Mouse (Mus musculus) C2C12 (cell line): ENCODE measurements at regions not wholly inside any gene's neighbourhood (a gene's known extent, or its start where the extent isn't known, plus 50 kb on each side); places are given as distances from the start of the nearest gene placed in this dataset.

Experiments
- H3K27me3 ChIP-seq: one replicate; pipeline ENCODE4 v1.6.1; 2011; ENCODE audit not compliant: control insufficient read depth, insufficient read depth, insufficient read length
- H3K36me3 ChIP-seq: one replicate; pipeline ENCODE4 v1.6.1; 2011; ENCODE audit not compliant: control insufficient read depth, insufficient read depth
- H3K4me3 ChIP-seq: one replicate; pipeline ENCODE4 v1.5.1; 2011; ENCODE audit warnings: mild to moderate bottlenecking, control low read depth; ENCODE audit not compliant: poor library complexity, insufficient read depth, severe bottlenecking
- H3K79me2 ChIP-seq: one replicate; pipeline ENCODE4 v1.6.1; 2011; ENCODE audit not compliant: control insufficient read depth, insufficient read depth
- H3K79me3 ChIP-seq: one replicate; pipeline ENCODE4 v1.6.1; 2011; ENCODE audit warnings: low read depth, control low read depth
- H3ac ChIP-seq: one replicate; pipeline ENCODE3; 2011; ENCODE audit warnings: low read depth; ENCODE audit not compliant: control insufficient read depth, insufficient read length
- CEBPB ChIP-seq: IDR thresholded peaks from one replicate; pipeline ENCODE4 v1.6.1; 2011; ENCODE audit warnings: low read depth, mild to moderate bottlenecking, control low read depth, moderate library complexity
- CTCF ChIP-seq: IDR thresholded peaks from one replicate; pipeline ENCODE4 v1.5.1; 2011; ENCODE audit not compliant: control insufficient read depth, insufficient read depth, insufficient read length
- FOSL1 ChIP-seq: IDR thresholded peaks from one replicate; pipeline ENCODE4 v1.8.0; 2011; ENCODE audit warnings: mild to moderate bottlenecking, low read length; ENCODE audit not compliant: poor library complexity, insufficient read depth, severe bottlenecking
- MAX ChIP-seq: IDR thresholded peaks from one replicate; pipeline ENCODE4 v1.6.1; 2011; ENCODE audit warnings: mild to moderate bottlenecking, control low read depth
- MYOD1 ChIP-seq: IDR thresholded peaks from one replicate; pipeline ENCODE4 v1.6.1; 2011; ENCODE audit warnings: low read depth; ENCODE audit not compliant: control insufficient read depth, insufficient read length
- MYOG ChIP-seq: IDR thresholded peaks from one replicate; pipeline ENCODE4 v1.6.1; 2011; ENCODE audit not compliant: control insufficient read depth, insufficient read length; ENCODE audit errors: extremely low read depth
- USF1 ChIP-seq: IDR thresholded peaks from one replicate; pipeline ENCODE4 v1.6.1; 2011; ENCODE audit warnings: low read depth, mild to moderate bottlenecking, control low read depth, moderate library complexity

- Histone ChIP-seq H3ac (no peak overlapping the region), H3K36me3 (no peaks in the 10 kb centered on the region), H3K79me2 (no peaks in the 10 kb centered on the region), H3K4me3 (no peak overlapping the region), H3K27me3 (no peaks in the 10 kb centered on the region), H3K79me3 (no peaks in the 10 kb centered on the region)
- TF ChIP-seq FOSL1 (no peak), CTCF (peak; percentile 56)
Observed at GRCm38 (mm10) chr3:78919407-78919806, 366.9 kb downstream of the Rapgef2 start.

- TF ChIP-seq MYOD1 (no peak), CEBPB (no peak), CTCF (no peak), USF1 (no peak), MAX (no peak), FOSL1 (no peak), MYOG (no peak)
- Histone ChIP-seq H3ac (no peak overlapping the region), H3K27me3 (no peaks in the 10 kb centered on the region), H3K79me2 (no peaks in the 10 kb centered on the region), H3K79me3 (no peaks in the 10 kb centered on the region), H3K36me3 (no peaks in the 10 kb centered on the region), H3K4me3 (no peak overlapping the region)
Observed at GRCm38 (mm10) chr3:78908196-78908844, 378.0 kb downstream of the Rapgef2 start.

DNA sequence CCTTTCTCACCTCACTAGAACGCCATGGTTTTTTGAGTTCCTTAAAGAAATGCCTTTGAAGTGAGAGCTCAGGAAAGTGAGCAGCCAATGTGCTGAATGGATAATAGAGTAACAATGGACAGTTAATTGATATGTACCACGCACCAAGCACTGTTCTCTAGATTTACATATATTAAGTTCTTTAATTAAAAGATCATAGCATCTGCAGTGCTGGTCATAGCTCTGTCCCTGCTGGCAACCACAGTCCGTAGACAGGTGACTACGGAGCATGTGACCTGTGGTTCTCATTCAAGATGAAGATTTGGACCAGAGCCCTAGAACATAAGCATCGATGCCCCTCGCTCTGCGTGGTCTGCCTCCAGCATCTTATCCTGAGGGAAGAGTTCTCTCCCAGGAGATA lies 378.5 kb downstream of the Rapgef2 start:
- Histone ChIP-seq H3K36me3 (no peaks in the 10 kb centered on the region), H3K79me3 (no peaks in the 10 kb centered on the region), H3K79me2 (no peaks in the 10 kb centered on the region), H3K27me3 (no peaks in the 10 kb centered on the region), H3K4me3 (no peak overlapping the region), H3ac (no peak overlapping the region)
- TF ChIP-seq MYOG = no peak
- TF ChIP-seq CTCF = no peak
- TF ChIP-seq MAX = no peak
- no peak for TF ChIP-seq USF1
- no peak for TF ChIP-seq MYOD1
- TF ChIP-seq FOSL1 = no peak
- TF ChIP-seq CEBPB = no peak

- Histone ChIP-seq H3K4me3 (no peak overlapping the region), H3K79me3 (no peaks in the 10 kb centered on the region)
- TF ChIP-seq FOSL1 (no peak), MYOG (no peak), MAX (no peak)
Observed at GRCm38 (mm10) chr3:78901838-78902484, 384.4 kb downstream of the Rapgef2 start.

GRCm38 (mm10) chr3:78901016-78901837 lies 385.1 kb downstream of the Rapgef2 start:
- Histone ChIP-seq H3K36me3 (no peaks in the 10 kb centered on the region), H3K27me3 (no peaks in the 10 kb centered on the region), H3K79me3 (no peaks in the 10 kb centered on the region), H3ac (no peak overlapping the region), H3K4me3 (no peak overlapping the region), H3K79me2 (no peaks in the 10 kb centered on the region)
- TF ChIP-seq MAX = no peak
- no peak for TF ChIP-seq CTCF
- no peak for TF ChIP-seq MYOG
- TF ChIP-seq USF1 = no peak
- no peak for TF ChIP-seq FOSL1
- no peak for TF ChIP-seq CEBPB

More at GRCm38 (mm10) chr3:78901838-78902484, 384.4 kb downstream of the Rapgef2 start:
- H3K36me3 ChIP-seq = no peaks in the 10 kb centered on the region
- H3K79me2 ChIP-seq = no peaks in the 10 kb centered on the region
- no peak overlapping the region for H3ac ChIP-seq
- no peaks in the 10 kb centered on the region for H3K27me3 ChIP-seq
